Mouse (Mus musculus) large intestine, adult 2 months (tissue): Measurements from ENCODE around the gene Marveld2. TPM values are rescaled to one million over a fixed set of nuclear protein-coding genes. Genes with fewer than 3 reads are reported as not detected.

Source experiments
- DNase-seq: peaks from one replicate; pipeline ENCODE4 v3.0.0-alpha.2; 2012; ENCODE audit warnings: low read depth, low spot score
- WGBS: fragments of 180-500 bp; shearing (Covaris S2); methylation state at CpG from one replicate; pipeline ENCODE4 v1.1.7; 2018; 5-methylcytosine and 5-hydroxymethylcytosine counted together
- polyA plus RNA-seq: library from polyadenylated mRNA; depleted of rRNA; stranded (reverse); fragments of >200 nt; gene quantifications from 2 replicates; pipeline ENCODE4 v1.2.3, GENCODE M21; 2012; rRNA removed

Marveld2 gene
- polyA plus RNA-seq, 1 experiment: 22.9 TPM

- WGBS: under 1% methylated on average over 41 of the region's 41 CpGs
- DNase-seq: peak; percentile 45
Observed at GRCm38 (mm10) chr13:100551371-100552008, 65.3 kb downstream of the Marveld2 start.

- no peak for DNase-seq
- WGBS: 60% methylated on average over 5 of the region's 5 CpGs
Observed at GRCm38 (mm10) chr13:100547269-100547668, 69.5 kb downstream of the Marveld2 start.

Other genes with a start within 250 kb of the Marveld2 start
- gene Naip1, start 164.1 kb downstream of the Marveld2 start, polyA plus RNA-seq: 18.6 and 19.6 TPM in 2 replicates
- 15.4 and 21.1 TPM in 2 replicates for gene Gtf2h2, start 124.4 kb downstream of the Marveld2 start, polyA plus RNA-seq
- gene Ocln, start 64.3 kb downstream of the Marveld2 start, polyA plus RNA-seq: 31.6 and 48.4 TPM in 2 replicates
- gene Ak6, start 34.0 kb upstream of the Marveld2 start, polyA plus RNA-seq: 45.5 and 46.5 TPM in 2 replicates
- 3.2 and 3.6 TPM in 2 replicates for gene Rad17, start 34.1 kb upstream of the Marveld2 start, polyA plus RNA-seq
- gene Taf9, start 34.6 kb upstream of the Marveld2 start, polyA plus RNA-seq: 1.4 and 1.9 TPM in 2 replicates
- gene Ccdc125, start 52.7 kb upstream of the Marveld2 start, polyA plus RNA-seq: 0.89 and 1.5 TPM in 2 replicates
- gene Cdk7, start 114.0 kb upstream of the Marveld2 start, polyA plus RNA-seq: 12.5 and 13.9 TPM in 2 replicates
- 76.6 and 88.6 TPM in 2 replicates for gene Mrps36, start 127.7 kb upstream of the Marveld2 start, polyA plus RNA-seq
- 1.8 and 2.4 TPM in 2 replicates for gene Cenph, start 158.9 kb upstream of the Marveld2 start, polyA plus RNA-seq
- 35.5 and 37.9 TPM in 2 replicates for gene Ccnb1, start 169.6 kb upstream of the Marveld2 start, polyA plus RNA-seq
- 38.8 and 49.6 TPM in 2 replicates for gene Slc30a5, start 216.5 kb upstream of the Marveld2 start, polyA plus RNA-seq